30 mouse cellular contexts compared by ENCODE assay signal in genomic region chr8:70713991-70714390, GRCm38 (mm10). TPM values are rescaled to one million over a fixed set of nuclear protein-coding genes. Genes with fewer than 3 reads are reported as not detected.
DNase-seq lines count a peak whose midpoint lies in the region; ATAC-seq and TF ChIP-seq lines count a peak whose summit lies in the region.
"Had no signal": no experiment of that assay in that cellular context is flagged by ENCODE, and none has a peak within 500 bp of the region (broad histone marks: within the 10 kb centered on the region; RNA-seq: fewer than 3 reads in every experiment).

No protein-coding gene starts in this region.

- H3K4me2 ChIP-seq in kidney, embryonic 15.5 days = no peak overlapping the region
- H3K4me2 ChIP-seq: embryonic facial prominence, embryonic 13.5 days; forebrain, embryonic 12.5 days; forebrain, embryonic 15.5 days; heart, embryonic 13.5 days; hindbrain, embryonic 14.5 days had no signal

- no peaks in the 10 kb centered on the region for H3K27me3 ChIP-seq in kidney, embryonic 15.5 days
- H3K27me3 ChIP-seq in limb, embryonic 10.5 days (ENCODE audit: low read depth, poor library complexity, severe bottlenecking) = peaks cover 5% of the 10 kb centered on the region; the same call in 1 of the 2 replicates
- H3K27me3 ChIP-seq: embryonic facial prominence, embryonic 13.5 days had no signal

- H3K9ac ChIP-seq in kidney, embryonic 15.5 days = no peak overlapping the region
- H3K9ac ChIP-seq: embryonic facial prominence, embryonic 13.5 days; forebrain, embryonic 12.5 days; forebrain, embryonic 15.5 days; heart, embryonic 13.5 days; hindbrain, embryonic 14.5 days had no signal

- no peak overlapping the region for H3K27ac ChIP-seq in gastrocnemius, adult 2 months
- H3K27ac ChIP-seq in kidney, embryonic 15.5 days = no peak overlapping the region
- peak overlapping the region; percentile 32; the same call in 1 of the 2 replicates for H3K27ac ChIP-seq in limb, embryonic 10.5 days
- H3K27ac ChIP-seq: embryonic facial prominence, embryonic 10.5 days; embryonic facial prominence, embryonic 13.5 days; forebrain, embryonic 12.5 days; forebrain, embryonic 15.5 days; heart, adult 2 months; heart, embryonic 13.5 days; hindbrain, embryonic 14.5 days; hindbrain, postnatal 0 days had no signal

- ATAC-seq in kidney, embryonic 15.5 days (replicated peaks; ENCODE audit: low FRiP score) = 0 out of 2 replicates have a peak, but pooled peaks have one; percentile 3
- ATAC-seq: activated CD4-positive, CD25-positive, alpha-beta regulatory T cell, adult 4 months; forebrain, embryonic 15.5 days; hindbrain, postnatal 0 days; inflammation-experienced regulatory T-cells, adult 6 months; intestine, embryonic 16.5 days had no signal

- no peak for TF ChIP-seq CTCF in gastrocnemius, adult 2 months (IDR thresholded peaks at IDR 0.05)

- peaks cover 19% of the 10 kb centered on the region; the same call in 1 of the 2 replicates for H3K4me1 ChIP-seq in kidney, embryonic 15.5 days
- H3K4me1 ChIP-seq in limb, embryonic 10.5 days = peaks cover 9% of the 10 kb centered on the region
- H3K4me1 ChIP-seq: embryonic facial prominence, embryonic 13.5 days; forebrain, embryonic 12.5 days; forebrain, embryonic 15.5 days; heart, embryonic 13.5 days had no signal

- no peaks in the 10 kb centered on the region for H3K9me3 ChIP-seq in kidney, embryonic 15.5 days (replicated peaks)
- H3K9me3 ChIP-seq in limb, embryonic 10.5 days (replicated peaks) = no peaks in the 10 kb centered on the region
- H3K9me3 ChIP-seq: embryonic facial prominence, embryonic 10.5 days; embryonic facial prominence, embryonic 13.5 days; forebrain, embryonic 12.5 days; forebrain, embryonic 15.5 days; heart, embryonic 13.5 days had no signal

- intact Hi-C loops in gastrocnemius, adult 2 months (cut with DNase I) = no loop called here

- DNase-seq in adrenal gland, adult (ENCODE audit: inconsistent age in 2 of 2, low spot score in 1 of 2) = peak; percentile 9 to 32
- no peak for DNase-seq in adrenal gland, postnatal 10 days
- DNase-seq in gastrocnemius, adult 2 months = peak; percentile 12
- no peak for DNase-seq in gastrocnemius, postnatal 10 days
- DNase-seq in kidney, adult 11 months = no peak
- DNase-seq in limb, embryonic 10.5 days (ENCODE audit: low spot score) = no peak
- DNase-seq: adrenal gland, postnatal 36 days; cerebellum, adult 18-20 months; cerebellum, adult 9-10 months; embryo, embryonic 11 days; gastrocnemius, postnatal 25 days; heart, adult 2 months; heart, postnatal 14 days; heart, postnatal 4 days had no signal

- 77% methylated on average over 7 of the region's 7 CpGs for WGBS in kidney, embryonic 15.5 days
- whole genome bisulfite sequencing in limb, embryonic 10.5 days = 86% methylated on average over 7 of the region's 7 CpGs

- no peak overlapping the region for H3K4me3 ChIP-seq in gastrocnemius, adult 2 months
- no peak overlapping the region for H3K4me3 ChIP-seq in kidney, embryonic 15.5 days (replicated peaks)
- no peak overlapping the region for H3K4me3 ChIP-seq in limb, embryonic 10.5 days
- H3K4me3 ChIP-seq: embryonic facial prominence, embryonic 10.5 days; embryonic facial prominence, embryonic 13.5 days; erythroblast, embryonic 14.5 days; forebrain, embryonic 12.5 days; forebrain, embryonic 15.5 days; heart, adult 2 months; heart, embryonic 13.5 days had no signal

- H3K36me3 ChIP-seq in kidney, embryonic 15.5 days = no peaks in the 10 kb centered on the region
- no peaks in the 10 kb centered on the region for H3K36me3 ChIP-seq in limb, embryonic 10.5 days
- H3K36me3 ChIP-seq: embryonic facial prominence, embryonic 10.5 days; embryonic facial prominence, embryonic 13.5 days; forebrain, embryonic 12.5 days; forebrain, embryonic 15.5 days; heart, embryonic 13.5 days had no signal

RNA-seq across cellular contexts. Expression of gene Gm3336, which starts 4.4 kb away (rescaled TPM):
- total RNA-seq in adrenal gland, postnatal 10 days (2021) = not detected
- not detected for total RNA-seq in gastrocnemius, adult 2 months (2021)
- total RNA-seq in gastrocnemius, postnatal 10 days (2021) = not detected
- polyA plus RNA-seq in kidney, embryonic 15.5 days (2015; fragmentation: Nextera tagmentation; extraction: Ambion mirVana) = 0.55 and 0.83 TPM in 2 replicates
- not detected in 2 replicates for polyA plus RNA-seq in limb, embryonic 10.5 days (2016; fragmentation: Nextera tagmentation; extraction: Ambion mirVana)
- total RNA-seq: adrenal gland, postnatal 36 days; gastrocnemius, adult 18-20 months; gastrocnemius, postnatal 25 days; heart, adult 2 months; heart, postnatal 14 days; heart, postnatal 4 days; hindbrain, postnatal 0 days had no signal
- polyA plus RNA-seq: activated CD4-positive, CD25-positive, alpha-beta regulatory T cell, adult 4 months; cortical plate, adult 2 months; embryonic facial prominence, embryonic 10.5 days; embryonic facial prominence, embryonic 13.5 days; erythroblast, embryonic 14.5 days; forebrain, embryonic 12.5 days; forebrain, embryonic 15.5 days; heart, adult 2 months; heart, embryonic 13.5 days; heart, embryonic 16.5 days; hindbrain, embryonic 11.5 days; hindbrain, embryonic 14.5 days; hindbrain, postnatal 0 days had no signal

RNA-seq across cellular contexts. Expression of gene Pde4c, which starts 9.5 kb away (rescaled TPM):
- total RNA-seq in adrenal gland, postnatal 10 days (2021) = 1 to 10 TPM; 2.4 to 2.8 TPM
- total RNA-seq in gastrocnemius, adult 2 months (2021) = 1 to 10 TPM; 2.4 to 3.0 TPM
- total RNA-seq in gastrocnemius, postnatal 10 days (2021) = 1 to 10 TPM; 2.5 to 3.0 TPM
- polyA plus RNA-seq in kidney, embryonic 15.5 days (2015; fragmentation: Nextera tagmentation; extraction: Ambion mirVana) = 7.6 and 9.4 TPM in 2 replicates
- 0.10 and 0.25 TPM in 2 replicates for polyA plus RNA-seq in limb, embryonic 10.5 days (2016; fragmentation: Nextera tagmentation; extraction: Ambion mirVana)
- polyA plus RNA-seq: erythroblast, embryonic 14.5 days; heart, embryonic 13.5 days had no signal

RNA-seq across cellular contexts. Expression of gene Iqcn, which starts 10.7 kb away (rescaled TPM):
- total RNA-seq in adrenal gland, postnatal 10 days (2021) = under 1 TPM; 0.15 to 0.30 TPM
- not detected for total RNA-seq in gastrocnemius, adult 2 months (2021)
- not detected for total RNA-seq in gastrocnemius, postnatal 10 days (2021)
- 0.03 and 0.09 TPM in 2 replicates for polyA plus RNA-seq in kidney, embryonic 15.5 days (2015; fragmentation: Nextera tagmentation; extraction: Ambion mirVana)
- not detected in 2 replicates for polyA plus RNA-seq in limb, embryonic 10.5 days (2016; fragmentation: Nextera tagmentation; extraction: Ambion mirVana)
- total RNA-seq: adrenal gland, postnatal 36 days; gastrocnemius, adult 18-20 months; gastrocnemius, postnatal 25 days; heart, adult 2 months had no signal
- polyA plus RNA-seq: activated CD4-positive, CD25-positive, alpha-beta regulatory T cell, adult 4 months; erythroblast, embryonic 14.5 days; heart, embryonic 13.5 days; inflammation-experienced regulatory T-cells, adult 6 months; intestine, embryonic 16.5 days had no signal

RNA-seq across cellular contexts. Expression of gene Jund, which starts 15.2 kb away (rescaled TPM):
- total RNA-seq in adrenal gland, postnatal 10 days (2021) = 100 to 1,000 TPM; 149 to 185 TPM
- 10 to 100 TPM; 35.5 to 54.5 TPM for total RNA-seq in gastrocnemius, adult 2 months (2021)
- 100 to 1,000 TPM in 1 of 2 experiments, 10 to 100 TPM in 1; 79.2 to 130 TPM for total RNA-seq in gastrocnemius, postnatal 10 days (2021)
- 59.9 and 68.1 TPM in 2 replicates for polyA plus RNA-seq in kidney, embryonic 15.5 days (2015; fragmentation: Nextera tagmentation; extraction: Ambion mirVana)
- 69.0 and 80.6 TPM in 2 replicates for polyA plus RNA-seq in limb, embryonic 10.5 days (2016; fragmentation: Nextera tagmentation; extraction: Ambion mirVana)

RNA-seq across cellular contexts. Expression of gene Rab3a, which starts 40.5 kb away (rescaled TPM):
- 10 to 100 TPM; 53.3 to 53.9 TPM for total RNA-seq in adrenal gland, postnatal 10 days (2021)
- total RNA-seq in gastrocnemius, adult 2 months (2021) = 10 to 100 TPM; 31.9 to 39.8 TPM
- 10 to 100 TPM; 44.6 to 50.4 TPM for total RNA-seq in gastrocnemius, postnatal 10 days (2021)
- polyA plus RNA-seq in kidney, embryonic 15.5 days (2015; fragmentation: Nextera tagmentation; extraction: Ambion mirVana) = 15.5 and 18.6 TPM in 2 replicates
- 7.1 and 10.8 TPM in 2 replicates for polyA plus RNA-seq in limb, embryonic 10.5 days (2016; fragmentation: Nextera tagmentation; extraction: Ambion mirVana)

Comparison
In these comparisons a context has a peak if more than half of its experiments do, and no peak if none do; other contexts are left out.
1. DNase-seq: peak in adrenal gland, adult (2 of 2) and gastrocnemius, adult 2 months (single experiment); none in adrenal gland, postnatal 10 days (single experiment), gastrocnemius, postnatal 10 days (single experiment), kidney, adult 11 months (single experiment) and limb, embryonic 10.5 days (single experiment).